Mouse (Mus musculus): Measurements from ENCODE around the gene Eml3. TPM values are rescaled to one million over a fixed set of nuclear protein-coding genes. Genes with fewer than 3 reads are reported as not detected.

The Eml3 gene
- total and polyA plus RNA-seq, 3 experiments, result 16.6 to 23.4 TPM; not detected in 1

- peak; percentile 87 for TF ChIP-seq GATA1 (IDR thresholded peaks at IDR 0.05; ENCODE audit: low read depth, low read length)
- peak; percentile 53; the same call in 1 of the 2 replicates for TF ChIP-seq MAX (IDR thresholded peaks at IDR 0.05; ENCODE audit: low read length)
- 0 out of 2 replicates have a peak, but pooled peaks have one; percentile 35 for TF ChIP-seq TBP (IDR thresholded peaks at IDR 0.05; ENCODE audit: low read depth, low read length)
- no peak for TF ChIP-seq NELFE (IDR thresholded peaks at IDR 0.05; ENCODE audit: low read depth, low read length)
- TF ChIP-seq RCOR1 (IDR thresholded peaks at IDR 0.05; ENCODE audit: low read depth, low read length), result peak; percentile 63
- no peak for TF ChIP-seq E2F4 (IDR thresholded peaks at IDR 0.05; ENCODE audit: borderline replicate concordance, low read depth, low read length)
- no peak for TF ChIP-seq RAD21 (IDR thresholded peaks at IDR 0.05; ENCODE audit: low read depth, low read length)
- 0 out of 2 replicates have a peak, but pooled peaks have one; percentile 22 for TF ChIP-seq MYC (IDR thresholded peaks at IDR 0.05; ENCODE audit: low read depth, low read length)
- TF ChIP-seq BHLHE40 (IDR thresholded peaks at IDR 0.05; ENCODE audit: borderline replicate concordance, low read depth, low read length), result peak; percentile 73; the same call in 1 of the 2 replicates
- TF ChIP-seq ELF1 (IDR thresholded peaks at IDR 0.05; ENCODE audit: low read depth, low read length), result peak; percentile 37; the same call in 1 of the 2 replicates
- TF ChIP-seq CTCF (IDR thresholded peaks at IDR 0.05 in 2 of 3, conservative IDR thresholded peaks at IDR 0.05 in 1 of 3; ENCODE audit: control insufficient read depth in 1 of 3, insufficient read depth in 1 of 3, low read depth in 2 of 3, low read length in 3 of 3, poor library complexity in 1 of 3, severe bottlenecking in 1 of 3), result no peak
- TF ChIP-seq TAL1 (IDR thresholded peaks at IDR 0.05; ENCODE audit: low read length), result peak; percentile 80
- peak; percentile 93 for TF ChIP-seq MAZ (IDR thresholded peaks at IDR 0.05; ENCODE audit: low read depth, low read length)
- no peak for TF ChIP-seq JUND (IDR thresholded peaks at IDR 0.05; ENCODE audit: low read depth, low read length)
- TF ChIP-seq CHD2 (IDR thresholded peaks at IDR 0.05; ENCODE audit: low read length), result peak; percentile 28; the same call in 1 of the 2 replicates
- 0 out of 2 replicates have a peak, but pooled peaks have one; percentile 42 for TF ChIP-seq ZMIZ1 (IDR thresholded peaks at IDR 0.05; ENCODE audit: low read depth, low read length)
- TF ChIP-seq TCF12 (IDR thresholded peaks at IDR 0.05; ENCODE audit: low read depth, low read length), result peak; percentile 95
- 0 out of 2 replicates have a peak, but pooled peaks have one; percentile 55 for TF ChIP-seq MEF2A (IDR thresholded peaks at IDR 0.05; ENCODE audit: extremely low read depth, insufficient replicate concordance, low read depth, low read length, poor library complexity, severe bottlenecking)
- TF ChIP-seq POLR2AphosphoS5 (IDR thresholded peaks at IDR 0.05; ENCODE audit: borderline replicate concordance, low read depth, low read length), result no peak
- no peak for TF ChIP-seq GABPA (IDR thresholded peaks at IDR 0.05; ENCODE audit: low read depth, low read length)
- TF ChIP-seq ETS1 (IDR thresholded peaks at IDR 0.05; ENCODE audit: low read depth, low read length), result peak; percentile 95
- TF ChIP-seq HCFC1 (IDR thresholded peaks at IDR 0.05; ENCODE audit: low read depth, low read length), result peak; percentile 60
- peak; percentile 93 for TF ChIP-seq MXI1 (IDR thresholded peaks at IDR 0.05; ENCODE audit: low read depth, low read length)
Observed at GRCm38 (mm10) chr19:8944062-8944461, 14.7 kb downstream of the Eml3 start (continued).

GRCm38 (mm10) chr19:8944750-8945149 lies 15.4 kb downstream of the Eml3 start:
- Histone ChIP-seq H3K36me3 (ENCODE audit: control insufficient read depth in 1 of 2, insufficient read depth in 2 of 2, low read length in 2 of 2) (peaks cover 16 to 52% of the 10 kb centered on the region in 2 experiments), H3K4me3 (ENCODE audit: control insufficient read depth in 1 of 2, insufficient read depth in 1 of 2, low read depth in 2 of 2, low read length in 2 of 2) (no peak overlapping the region), H3K79me2 (ENCODE audit: control insufficient read depth, insufficient read depth, low read length, poor library complexity) (peaks cover 38% of the 10 kb centered on the region), H3K9me3 (replicated peaks; ENCODE audit: insufficient read depth, low read length) (no peaks in the 10 kb centered on the region), H3K4me1 (ENCODE audit: control insufficient read depth in 1 of 2, insufficient read depth in 2 of 2, low read length in 2 of 2) (peaks cover 11 to 40% of the 10 kb centered on the region in 2 experiments), H3K27me3 (ENCODE audit: control insufficient read depth in 1 of 2, insufficient read depth in 2 of 2, low read length in 2 of 2) (no peaks in the 10 kb centered on the region), H3K9ac (ENCODE audit: control insufficient read depth, low read depth, low read length, poor library complexity, severe bottlenecking) (peak overlapping the region; percentile 12), H3K27ac (ENCODE audit: control insufficient read depth, low read depth, low read length) (peak overlapping the region; percentile 92)
- DNase-seq (ENCODE audit: low read depth, low spot score), result peak; percentile 83
- no peak for TF ChIP-seq UBTF (IDR thresholded peaks at IDR 0.05; ENCODE audit: borderline replicate concordance, insufficient read depth, low read depth, low read length)
- TF ChIP-seq HCFC1 (IDR thresholded peaks at IDR 0.05; ENCODE audit: low read depth, low read length), result peak; percentile 35; the same call in 1 of the 2 replicates
- TF ChIP-seq EP300 (IDR thresholded peaks at IDR 0.05; ENCODE audit: low read depth in 1 of 2, low read length in 2 of 2), result peak in 1 of 2 experiments; percentile 27; a peak in 2 of 4 replicates
- no peak for TF ChIP-seq MXI1 (IDR thresholded peaks at IDR 0.05; ENCODE audit: low read depth, low read length)
- 0 out of 2 replicates have a peak, but pooled peaks have one; percentile 25 for TF ChIP-seq MYC (IDR thresholded peaks at IDR 0.05; ENCODE audit: low read depth, low read length)
- no peak for TF ChIP-seq CHD2 (IDR thresholded peaks at IDR 0.05; ENCODE audit: low read length)
- no peak for TF ChIP-seq E2F4 (IDR thresholded peaks at IDR 0.05; ENCODE audit: borderline replicate concordance, low read depth, low read length)
- 0 out of 2 replicates have a peak, but pooled peaks have one; percentile 15 for TF ChIP-seq BHLHE40 (IDR thresholded peaks at IDR 0.05; ENCODE audit: borderline replicate concordance, low read depth, low read length)
- no peak for TF ChIP-seq KAT2A (conservative IDR thresholded peaks at IDR 0.05; ENCODE audit: low read depth, low read length)
- no peak for TF ChIP-seq GABPA (IDR thresholded peaks at IDR 0.05; ENCODE audit: low read depth, low read length)
